Mouse (Mus musculus) monocyte, adult 5-6 weeks (primary cell): ENCODE results near the gene Lrmda. TPM values are rescaled to one million over a fixed set of nuclear protein-coding genes. Genes with fewer than 3 reads are reported as not detected.

Experiments used
- ATAC-seq: fragments of 153-309, 156-312 bp; replicated peaks from 2 replicates; pipeline ENCODE4 v1.8.0; 2017; ENCODE audit warnings: mild to moderate bottlenecking; ENCODE audit not compliant: low TSS enrichment, insufficient number of reproducible peaks, severe bottlenecking, poor library complexity, low FRiP score
- total RNA-seq: library from RNA; stranded (forward); fragments of 200-1000, 200-491, 200-594 nt; gene quantifications from 3 replicates; pipeline ENCODE4 v1.2.3, GENCODE M21; 2017

Lrmda gene
- total RNA-seq, 1 experiment from 2014 or later: 6.4 TPM

- ATAC-seq: no peak
Measured at GRCm38 (mm10) chr14:22621941-22622340, 602.4 kb downstream of the Lrmda start.

GRCm38 (mm10) chr14:22627105-22627829 is 607.8 kb downstream of the Lrmda start:
- ATAC-seq: no peak

- no peak for ATAC-seq
Measured at GRCm38 (mm10) chr14:22630361-22630867, 610.9 kb downstream of the Lrmda start.

- no peak for ATAC-seq
Measured at GRCm38 (mm10) chr14:22633612-22634011, 614.1 kb downstream of the Lrmda start.

- no peak for ATAC-seq
Measured at GRCm38 (mm10) chr14:22643494-22643893, 624.0 kb downstream of the Lrmda start.

GRCm38 (mm10) chr14:22647879-22648611 is 628.5 kb downstream of the Lrmda start:
- no peak for ATAC-seq

GRCm38 (mm10) chr14:22649411-22649911 is 629.9 kb downstream of the Lrmda start:
- no peak for ATAC-seq

GRCm38 (mm10) chr14:22649985-22650984 is 630.8 kb downstream of the Lrmda start:
- ATAC-seq: no peak

- no peak for ATAC-seq
Measured at GRCm38 (mm10) chr14:22651131-22651952, 631.8 kb downstream of the Lrmda start.

- no peak for ATAC-seq
Measured at GRCm38 (mm10) chr14:22662496-22662895, 643.0 kb downstream of the Lrmda start.

GRCm38 (mm10) chr14:22666437-22666836 is 646.9 kb downstream of the Lrmda start:
- no peak for ATAC-seq

- no peak for ATAC-seq
Measured at GRCm38 (mm10) chr14:22668302-22668701, 648.8 kb downstream of the Lrmda start.

GRCm38 (mm10) chr14:22668711-22669110 is 649.2 kb downstream of the Lrmda start:
- ATAC-seq: no peak

GRCm38 (mm10) chr14:22673581-22673980 is 654.1 kb downstream of the Lrmda start:
- no peak for ATAC-seq

- ATAC-seq: no peak
Measured at GRCm38 (mm10) chr14:22679008-22679704, 659.6 kb downstream of the Lrmda start.

- no peak for ATAC-seq
Measured at GRCm38 (mm10) chr14:22679705-22680643, 660.5 kb downstream of the Lrmda start.
